Mouse (Mus musculus) layer of hippocampus, postnatal 10 days (tissue): ENCODE data around the gene Gm4559. TPM values are rescaled to one million over a fixed set of nuclear protein-coding genes. Genes with fewer than 3 reads are reported as not detected.
"Not testable (repeated sequence)": the region's sequence is repeated elsewhere in the genome, so short reads cannot be mapped to it uniquely, and the experiment has no call there.

Experiments
- DNase-seq, 2 experiments: peaks; one replicate each; pipeline ENCODE4 v3.0.0; 2021; ENCODE audit warnings: low spot score in 2 of 2
- total RNA-seq, 2 experiments: library from RNA; stranded (reverse); gene quantifications; 2 replicates each; pipeline ENCODE4 v1.2.3; 2021

Gene Gm4559
- total RNA-seq, 2 experiments from 2014 or later, result not detected

DNA sequence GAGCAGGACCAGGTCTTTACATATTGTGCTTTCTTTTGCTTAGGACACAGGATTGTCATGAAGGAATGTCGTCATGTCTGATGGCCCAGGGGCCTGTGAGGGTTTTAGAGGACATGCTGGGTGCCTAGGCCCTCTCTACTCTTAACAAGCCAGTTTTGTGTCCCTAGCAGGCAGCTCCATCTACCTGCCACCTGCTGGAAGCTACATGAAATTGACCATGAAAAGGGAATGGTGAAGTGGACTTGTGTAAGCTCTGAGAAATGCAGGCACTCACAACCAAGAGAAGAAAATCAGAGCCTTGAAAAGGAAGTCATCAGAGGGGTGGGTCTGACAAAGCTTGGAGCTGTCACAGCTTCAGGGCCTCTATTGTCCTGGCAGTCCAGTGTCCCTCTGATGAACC is 5.1 kb upstream of the Gm4559 start:
- DNase-seq, result not testable (repeated sequence)

DNA sequence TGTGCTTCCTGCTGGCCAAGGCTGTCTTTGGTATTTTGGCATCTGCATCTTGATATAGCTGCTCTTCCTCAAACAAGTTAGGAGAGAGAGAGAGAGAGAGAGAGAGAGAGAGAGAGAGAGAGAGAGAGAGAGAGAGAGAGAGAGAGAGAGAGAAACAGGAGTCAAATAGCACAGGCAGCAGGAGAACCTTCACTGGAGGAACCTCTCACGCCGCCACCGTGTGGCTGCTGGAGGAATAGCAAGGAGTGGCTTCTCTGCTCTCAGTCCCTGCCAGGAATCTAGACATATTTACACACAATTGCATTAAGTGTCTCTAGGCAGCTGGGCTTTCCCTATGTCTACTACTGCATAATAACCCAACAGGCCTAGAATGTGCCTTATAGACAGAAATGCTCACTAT is 4.0 kb upstream of the Gm4559 start:
- DNase-seq, result peak; percentile 76 to 79

DNA sequence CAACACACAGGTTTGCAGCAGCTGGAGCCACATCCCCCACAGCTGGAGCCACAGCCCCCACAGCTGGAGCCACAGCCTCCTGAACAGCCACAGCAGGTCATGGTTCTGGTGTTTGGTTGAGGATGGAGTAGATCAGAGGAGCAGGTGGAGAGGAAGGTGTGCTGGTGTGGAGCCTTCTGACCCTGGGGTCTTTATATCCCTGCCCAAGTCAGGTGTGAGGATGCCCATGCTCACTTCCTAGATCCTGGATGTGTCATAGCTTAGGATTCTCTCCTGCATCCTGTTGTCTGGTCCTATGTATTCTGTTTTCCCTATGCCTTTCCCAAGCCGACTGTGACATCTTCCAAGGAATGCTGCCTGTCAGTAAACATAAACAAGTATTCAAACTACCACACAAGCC is 15.9 kb downstream of the Gm4559 start, which contains the start of gene Gm2431:
TSS of gene Gm2431 (minus strand) at position 101 of the 400 bp plus-strand sequence.
- DNase-seq, result not testable (repeated sequence)

DNA sequence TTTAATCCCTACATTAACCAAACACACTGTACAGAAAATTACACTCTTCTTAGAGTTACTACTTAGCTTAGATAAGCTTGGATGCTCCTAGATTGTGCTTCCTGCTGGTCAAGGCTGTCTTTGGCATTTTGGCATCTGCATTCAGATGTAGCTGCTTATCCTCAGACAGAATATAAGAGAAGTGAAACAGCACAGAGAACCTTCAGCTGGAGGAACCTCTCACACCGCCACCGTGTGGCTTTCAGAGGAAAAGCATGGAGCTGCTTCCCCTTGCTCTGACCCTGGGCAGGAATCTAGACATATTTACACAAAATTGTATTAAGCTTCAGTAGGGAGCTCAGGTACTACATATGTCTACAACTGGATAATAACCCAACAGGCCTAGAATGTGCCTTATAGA is 18.6 kb downstream of the Gm4559 start:
- DNase-seq, result peak; percentile 53 to 54

DNA sequence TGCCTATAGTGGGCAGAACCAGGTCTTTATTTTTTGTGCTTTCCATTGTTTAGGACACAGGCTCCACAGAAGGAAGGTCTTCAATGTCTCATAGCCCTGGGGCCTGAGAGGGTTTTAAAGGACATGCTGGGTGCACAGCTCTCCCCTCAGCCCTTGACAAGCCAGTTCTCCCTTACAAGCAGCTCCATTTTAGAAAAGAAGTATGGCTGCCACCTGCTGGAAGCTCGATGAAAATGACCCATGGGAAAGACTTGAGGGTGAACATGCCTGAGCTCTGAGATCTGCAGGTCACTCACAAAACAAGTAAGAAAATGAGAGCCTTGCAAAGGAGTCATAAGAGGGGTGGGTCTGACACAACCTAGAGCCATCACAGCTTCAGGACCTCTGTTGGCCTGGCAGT is 24.3 kb downstream of the Gm4559 start:
- peak; percentile 56 to 66 for DNase-seq

DNA sequence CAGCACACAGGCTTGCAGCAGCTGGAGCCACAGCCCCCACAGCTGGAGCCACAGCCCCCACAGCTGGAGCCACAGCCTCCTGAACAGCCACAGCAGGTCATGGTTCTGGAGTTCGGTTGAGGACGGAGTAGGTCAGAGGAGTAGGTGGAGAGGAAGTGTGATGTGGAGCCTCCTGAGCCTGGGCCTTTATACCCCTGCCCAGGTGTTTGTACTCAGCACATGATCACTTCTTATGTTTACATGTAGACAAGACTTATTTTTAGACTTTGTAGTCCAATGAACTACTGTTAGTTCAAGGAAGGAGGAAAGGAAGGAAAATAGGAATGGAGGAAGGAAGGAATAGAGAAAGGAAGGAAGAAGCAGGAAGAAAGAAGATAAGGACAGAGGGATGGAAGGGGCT is 33.2 kb downstream of the Gm4559 start, which contains the start of gene Gm40460:
TSS of gene Gm40460 (minus strand) at position 101 of the 400 bp plus-strand sequence.
- no peak for DNase-seq

DNA sequence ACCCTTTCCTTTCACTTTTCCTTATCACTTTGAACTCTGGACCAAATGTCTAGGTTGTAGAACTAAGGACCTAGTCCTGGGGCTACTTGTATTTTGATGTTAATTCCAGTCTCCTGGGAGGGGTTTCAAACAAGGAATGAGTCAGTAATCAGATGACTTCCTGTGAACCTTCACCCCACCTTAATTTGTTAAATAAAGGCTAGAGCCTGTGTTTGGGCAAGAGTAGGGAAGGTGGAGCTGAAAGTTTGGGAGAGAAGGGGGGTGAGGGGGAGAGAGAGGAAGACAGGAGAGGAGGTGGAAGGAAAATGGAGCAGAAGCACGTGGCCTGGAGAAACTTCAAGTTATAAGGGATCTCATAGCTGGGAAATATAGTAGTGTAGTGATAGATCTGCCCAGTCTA is 42.6 kb downstream of the Gm4559 start:
- DNase-seq, result no peak

DNA sequence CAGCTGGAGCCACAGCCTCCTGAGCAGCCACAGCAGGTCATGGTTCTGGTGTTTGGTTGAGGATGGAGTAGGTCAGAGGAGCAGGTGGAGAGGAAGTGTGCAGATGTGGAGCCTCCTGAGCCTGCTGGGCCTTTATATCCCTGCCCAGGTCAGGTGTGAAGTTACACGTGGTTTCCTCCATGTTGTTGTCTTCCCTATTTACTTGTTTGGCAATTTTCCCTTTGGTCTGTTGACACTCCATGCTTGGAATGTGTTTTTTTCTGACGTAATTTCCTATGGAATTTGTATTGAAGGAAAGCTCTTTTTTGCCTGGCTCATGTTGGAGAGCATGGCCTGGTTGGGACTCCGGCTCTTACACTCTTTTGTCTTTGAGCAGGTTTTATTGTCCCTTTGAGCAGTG is 44.3 kb downstream of the Gm4559 start, which contains the start of gene Krtap5-5:
TSS of gene Krtap5-5 (minus strand) at position 101 of the 400 bp plus-strand sequence.
- DNase-seq, result not testable (repeated sequence)

DNA sequence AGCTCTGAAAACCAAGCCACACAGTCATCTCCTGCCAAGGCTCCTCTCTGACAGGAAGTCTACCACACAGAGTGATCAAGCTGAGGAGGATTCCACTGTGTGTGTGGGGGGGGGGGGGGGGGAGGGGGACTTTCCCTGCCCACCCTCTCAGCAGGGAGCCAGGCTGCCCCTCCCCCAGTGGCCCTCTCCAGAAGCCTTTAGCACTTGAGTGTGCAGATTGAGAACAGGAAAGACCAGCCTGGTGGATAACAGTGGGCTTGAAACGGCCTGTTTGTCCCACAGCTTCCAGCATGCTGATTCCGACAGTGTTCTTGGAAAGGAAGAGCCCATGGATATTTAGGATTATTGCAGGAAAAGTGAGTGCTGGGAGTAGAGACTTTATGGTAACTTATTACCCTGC is 49.6 kb downstream of the Gm4559 start:
- DNase-seq, result no peak

Other genes with a start within 250 kb of the Gm4559 start
- 10 to 100 TPM; 20.5 to 20.9 TPM for gene Mob2, start 213.3 kb downstream of the Gm4559 start, total RNA-seq
- gene Dusp8, start 178.5 kb downstream of the Gm4559 start, total RNA-seq, result 100 to 1,000 TPM; 139 to 150 TPM
- gene Gm45618, start 153.6 kb downstream of the Gm4559 start, total RNA-seq, result not detected
- gene Gm39115, start 138.3 kb downstream of the Gm4559 start, total RNA-seq, result not detected
- gene Gm45337, start 129.8 kb downstream of the Gm4559 start, total RNA-seq, result not detected
- not detected for gene Gm29735, start 117.2 kb downstream of the Gm4559 start, total RNA-seq
- gene Gm4553, start 108.6 kb downstream of the Gm4559 start, total RNA-seq, result not detected
- gene Krtap5-2, start 98.4 kb downstream of the Gm4559 start, total RNA-seq, result not detected
- not detected for gene Gm10153, start 84.0 kb downstream of the Gm4559 start, total RNA-seq
- not detected for gene Krtap5-3, start 73.0 kb downstream of the Gm4559 start, total RNA-seq
- not detected for gene Gm7579, start 62.5 kb downstream of the Gm4559 start, total RNA-seq
- gene Krtap5-5, start 44.4 kb downstream of the Gm4559 start, total RNA-seq, result not detected
- not detected for gene Gm40460, start 33.3 kb downstream of the Gm4559 start, total RNA-seq
- gene Gm2431, start 16.0 kb downstream of the Gm4559 start, total RNA-seq, result not detected
- not detected for gene Krtap5-1, start 22.8 kb upstream of the Gm4559 start, total RNA-seq
- gene Krtap5-4, start 29.2 kb upstream of the Gm4559 start, total RNA-seq, result not detected
- 10 to 100 TPM; 21.0 to 24.6 TPM for gene Ifitm10, start 99.4 kb upstream of the Gm4559 start, total RNA-seq
- gene Gm49369, start 108.3 kb upstream of the Gm4559 start, total RNA-seq, result 1 to 10 TPM in 1 of 2 experiments, not detected in 1; 6.5 TPM
- gene Ctsd, start 113.7 kb upstream of the Gm4559 start, total RNA-seq, result 100 to 1,000 TPM; 252 to 270 TPM
- gene Syt8, start 160.5 kb upstream of the Gm4559 start, total RNA-seq, result not detected
- gene Tnni2, start 167.4 kb upstream of the Gm4559 start, total RNA-seq, result not detected
- gene Lsp1, start 186.4 kb upstream of the Gm4559 start, total RNA-seq, result 1 to 10 TPM; 3.6 to 5.0 TPM
- gene Tnnt3, start 224.5 kb upstream of the Gm4559 start, total RNA-seq, result under 1 TPM; 0.82 to 0.96 TPM